Mouse (Mus musculus): ENCODE measurements at regions not wholly inside any gene's neighbourhood (a gene's known extent, or its start where the extent isn't known, plus 50 kb on each side); places are given as distances from the start of the nearest gene placed in this dataset.

DNA sequence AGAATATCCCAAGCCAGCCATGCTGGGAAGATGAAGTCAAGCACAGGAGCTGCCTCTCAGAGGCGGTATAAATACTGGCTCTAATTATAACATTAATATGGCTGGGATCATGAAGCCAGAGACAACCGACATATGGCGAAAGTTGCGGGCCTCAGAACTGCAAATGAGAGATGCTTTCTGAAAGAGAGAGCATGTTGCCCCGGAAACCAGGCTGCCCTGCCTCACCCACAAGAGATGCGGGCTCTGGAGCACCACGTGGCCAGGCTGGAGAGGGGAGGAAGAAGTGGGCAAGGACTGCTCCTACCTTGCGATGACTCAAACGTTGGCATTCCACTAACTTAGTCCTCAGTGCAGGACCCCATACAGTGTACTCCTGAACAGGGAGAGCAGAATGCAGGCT lies 490.5 kb downstream of the Rnf144a start:
- TF ChIP-seq CTCF (IDR thresholded peaks at IDR 0.05; ENCODE audit: low read depth), result no peak
- TF ChIP-seq EP300 (optimal IDR thresholded peaks at IDR 0.05), result no peak

All from stomach, postnatal 0 days (tissue).